Mouse (Mus musculus): ENCODE measurements around the gene Dlx3. TPM values are rescaled to one million over a fixed set of nuclear protein-coding genes. Genes with fewer than 3 reads are reported as not detected.

Gene Dlx3
- 0.14 TPM in 1 of 2 replicates, not detected in the other for polyA plus RNA-seq (2012; rRNA removed)

GRCm38 (mm10) chr11:95119990-95120632 lies at the start of gene Dlx3:
TSS of gene Dlx3 (plus strand) at chr11:95120119.

GRCm38 (mm10) chr11:95076536-95077111 lies 43.3 kb upstream of the Dlx3 start, which contains the start of gene Itga3:
TSS of gene Itga3 (minus strand) at chr11:95076801.

GRCm38 (mm10) chr11:95145851-95146403 lies 26.0 kb downstream of the Dlx3 start, which contains the start of gene Dlx4:
TSS of gene Dlx4 (minus strand) at chr11:95146263.

Other genes with a start within 250 kb of the Dlx3 start
- 91.9 and 122 TPM in 2 replicates for gene Col1a1, start 183.9 kb upstream of the Dlx3 start, polyA plus RNA-seq (2012; rRNA removed)
- gene Hils1, start 152.5 kb upstream of the Dlx3 start, polyA plus RNA-seq (2012; rRNA removed): not detected in 2 replicates
- 23.1 and 34.9 TPM in 2 replicates for gene Sgca, start 143.8 kb upstream of the Dlx3 start, polyA plus RNA-seq (2012; rRNA removed)
- 28.7 and 34.4 TPM in 2 replicates for gene Ppp1r9b, start 129.1 kb upstream of the Dlx3 start, polyA plus RNA-seq (2012; rRNA removed)
- 6.8 and 7.7 TPM in 2 replicates for gene Samd14, start 110.2 kb upstream of the Dlx3 start, polyA plus RNA-seq (2012; rRNA removed)
- gene Pdk2, start 78.8 kb upstream of the Dlx3 start, polyA plus RNA-seq (2012; rRNA removed): 70.6 and 78.0 TPM in 2 replicates
- 104 and 107 TPM in 2 replicates for gene Itga3, start 43.3 kb upstream of the Dlx3 start, polyA plus RNA-seq (2012; rRNA removed)
- gene Dlx4, start 26.1 kb downstream of the Dlx3 start, polyA plus RNA-seq (2012; rRNA removed): not detected in 2 replicates
- not detected in 2 replicates for gene Tac4, start 141.4 kb downstream of the Dlx3 start, polyA plus RNA-seq (2012; rRNA removed)
- gene Kat7, start 190.1 kb downstream of the Dlx3 start, polyA plus RNA-seq (2012; rRNA removed): 23.2 and 26.3 TPM in 2 replicates
- gene Fam117a, start 216.9 kb downstream of the Dlx3 start, polyA plus RNA-seq (2012; rRNA removed): 24.4 and 28.3 TPM in 2 replicates

All from colon, adult 2 months (tissue).